ENCODE assay signal across 14 mouse cellular contexts in genomic region chr7:17073513-17073903, GRCm38 (mm10). TPM values are rescaled to one million over a fixed set of nuclear protein-coding genes. Genes with fewer than 3 reads are reported as not detected.
DNase-seq lines count a peak whose midpoint lies in the region; ATAC-seq and TF ChIP-seq lines count a peak whose summit lies in the region.
"Had no signal": no experiment of that assay in that cellular context is flagged by ENCODE, and none has a peak within 500 bp of the region (broad histone marks: within the 10 kb centered on the region; RNA-seq: fewer than 3 reads in every experiment).

No protein-coding gene starts in this region.

- TF ChIP-seq RAD21 in MEL (IDR thresholded peaks at IDR 0.05; ENCODE audit: low read depth, low read length) = no peak

- TF ChIP-seq EP300 in MEL (IDR thresholded peaks at IDR 0.05; ENCODE audit: low read depth in 1 of 2, low read length in 2 of 2) = no peak
- no peak for TF ChIP-seq EP300 in liver, postnatal 0 days (IDR thresholded peaks at IDR 0.05; ENCODE audit: low read depth)

- H3K27ac ChIP-seq in cerebellum, adult 2 months (ENCODE audit: insufficient read depth, low read length) = peak overlapping the region; percentile 89; the same call in 1 of the 2 replicates
- H3K27ac ChIP-seq in hindbrain, postnatal 0 days = no peak overlapping the region
- no peak overlapping the region for H3K27ac ChIP-seq in hindbrain, embryonic 11.5 days (ENCODE audit: low read depth, low read length)
- H3K27ac ChIP-seq in MEL (ENCODE audit: control insufficient read depth, low read depth, low read length) = no peak overlapping the region
- H3K27ac ChIP-seq in liver, postnatal 0 days (ENCODE audit: low read depth) = 0 out of 2 replicates have a peak overlapping the region, but pooled peaks have one; percentile 77
- H3K27ac ChIP-seq: forebrain, embryonic 12.5 days; gastrocnemius, adult 2 months; heart, embryonic 10.5 days had no signal

- H3K4me2 ChIP-seq in hindbrain, postnatal 0 days (ENCODE audit: low read depth, low read length) = no peak overlapping the region
- H3K4me2 ChIP-seq in hindbrain, embryonic 11.5 days (replicated peaks; ENCODE audit: low read depth, low read length) = no peak overlapping the region
- peak overlapping the region; percentile 61; the same call in 1 of the 2 replicates for H3K4me2 ChIP-seq in liver, postnatal 0 days (ENCODE audit: low read depth, low read length)
- H3K4me2 ChIP-seq: forebrain, embryonic 12.5 days had no signal

- no peaks in the 10 kb centered on the region for H3K36me3 ChIP-seq in hindbrain, postnatal 0 days (ENCODE audit: insufficient read depth, low read length)
- no peaks in the 10 kb centered on the region for H3K36me3 ChIP-seq in hindbrain, embryonic 11.5 days (ENCODE audit: control insufficient read depth, insufficient read depth, low read length)
- H3K36me3 ChIP-seq in MEL (ENCODE audit: control insufficient read depth in 1 of 2, insufficient read depth in 2 of 2, low read length in 2 of 2) = peaks cover 0 to 2% of the 10 kb centered on the region in 2 experiments; a peak in 2 of 4 replicates
- H3K36me3 ChIP-seq in liver, postnatal 0 days (replicated peaks; ENCODE audit: insufficient read depth, low read length) = no peaks in the 10 kb centered on the region
- H3K36me3 ChIP-seq: forebrain, embryonic 12.5 days; heart, embryonic 10.5 days; liver, embryonic 13.5 days had no signal

- no peak overlapping the region for H3K4me3 ChIP-seq in cerebellum, adult 2 months (replicated peaks; ENCODE audit: insufficient read depth, low read depth, low read length)
- no peak overlapping the region for H3K4me3 ChIP-seq in hindbrain, postnatal 0 days (ENCODE audit: low read length)
- H3K4me3 ChIP-seq in hindbrain, embryonic 11.5 days (ENCODE audit: low read depth, low read length) = no peak overlapping the region
- no peak overlapping the region for H3K4me3 ChIP-seq in MEL (ENCODE audit: control insufficient read depth in 1 of 2, insufficient read depth in 1 of 2, low read depth in 2 of 2, low read length in 2 of 2)
- H3K4me3 ChIP-seq in liver, postnatal 0 days (ENCODE audit: low read depth, low read length) = no peak overlapping the region
- H3K4me3 ChIP-seq: forebrain, embryonic 12.5 days; gastrocnemius, adult 2 months; heart, embryonic 10.5 days had no signal

- 45% methylated on average over 5 of the region's 5 CpGs for WGBS in cerebellum, adult 2 months
- 57% methylated on average over 5 of the region's 5 CpGs for WGBS in hindbrain, postnatal 0 days
- WGBS in hindbrain, embryonic 11.5 days = 59% methylated on average over 5 of the region's 5 CpGs
- WGBS in liver, postnatal 0 days (ENCODE audit: insufficient replicate concordance) = 51% methylated on average over 5 of the region's 5 CpGs

- no peaks in the 10 kb centered on the region for H3K79me2 ChIP-seq in MEL (ENCODE audit: control insufficient read depth, insufficient read depth, low read length, poor library complexity)

- ATAC-seq in hindbrain, postnatal 0 days = peak; percentile 39; the same call in 1 of the 2 replicates
- ATAC-seq in hindbrain, embryonic 11.5 days (ENCODE audit: low FRiP score) = no peak
- no peak for ATAC-seq in liver, postnatal 0 days

- no peaks in the 10 kb centered on the region for H3K9me3 ChIP-seq in hindbrain, postnatal 0 days (ENCODE audit: low read length)
- no peaks in the 10 kb centered on the region for H3K9me3 ChIP-seq in hindbrain, embryonic 11.5 days (ENCODE audit: control insufficient read depth, low read length)
- no peaks in the 10 kb centered on the region for H3K9me3 ChIP-seq in MEL (replicated peaks; ENCODE audit: insufficient read depth, low read length)
- H3K9me3 ChIP-seq in liver, postnatal 0 days (ENCODE audit: low read length) = no peaks in the 10 kb centered on the region
- H3K9me3 ChIP-seq: heart, embryonic 10.5 days; liver, embryonic 13.5 days had no signal

- no peak for DNase-seq in cerebellum, adult 2 months
- no peak for DNase-seq in cerebellum, adult 11 months
- no peak for DNase-seq in hindbrain, postnatal 0 days (ENCODE audit: low spot score)
- DNase-seq in hindbrain, embryonic 11.5 days (ENCODE audit: low spot score) = no peak
- DNase-seq in MEL (ENCODE audit: low read depth, low spot score) = no peak
- DNase-seq in liver, postnatal 0 days = no peak
- no peak for DNase-seq in gastrocnemius, postnatal 10 days
- no peak for DNase-seq in lung, postnatal 4 days
- DNase-seq: thymus, adult 18-20 months had no signal

- no peak for TF ChIP-seq POLR2A in cerebellum, adult 2 months (IDR thresholded peaks at IDR 0.05; ENCODE audit: borderline replicate concordance, insufficient read depth, low read length)
- TF ChIP-seq POLR2A in MEL (IDR thresholded peaks at IDR 0.05; ENCODE audit: control insufficient read depth in 1 of 2, insufficient read depth in 1 of 2, low read depth in 1 of 2, low read length in 2 of 2, poor library complexity in 1 of 2) = no peak

- no peak for TF ChIP-seq CTCF in cerebellum, adult 2 months (IDR thresholded peaks at IDR 0.05; ENCODE audit: borderline replicate concordance, insufficient read depth, low read depth, low read length)
- no peak for TF ChIP-seq CTCF in hindbrain, postnatal 0 days (IDR thresholded peaks at IDR 0.05; ENCODE audit: low read depth)
- TF ChIP-seq CTCF in MEL (IDR thresholded peaks at IDR 0.05 in 2 of 3, conservative IDR thresholded peaks at IDR 0.05 in 1 of 3; ENCODE audit: control insufficient read depth in 1 of 3, insufficient read depth in 1 of 3, low read depth in 2 of 3, low read length in 3 of 3, poor library complexity in 1 of 3, severe bottlenecking in 1 of 3) = no peak
- no peak for TF ChIP-seq CTCF in liver, postnatal 0 days (IDR thresholded peaks at IDR 0.05; ENCODE audit: low read depth)

- no peak overlapping the region for H3K9ac ChIP-seq in hindbrain, postnatal 0 days (replicated peaks; ENCODE audit: low read length)
- H3K9ac ChIP-seq in hindbrain, embryonic 11.5 days (ENCODE audit: low read depth, low read length) = no peak overlapping the region
- 0 out of 2 replicates have a peak overlapping the region, but pooled peaks have one; percentile 7 for H3K9ac ChIP-seq in MEL (ENCODE audit: control insufficient read depth, low read depth, low read length, poor library complexity, severe bottlenecking)
- no peak overlapping the region for H3K9ac ChIP-seq in liver, postnatal 0 days (replicated peaks)
- H3K9ac ChIP-seq: forebrain, embryonic 12.5 days had no signal

- peaks cover 15% of the 10 kb centered on the region for H3K4me1 ChIP-seq in cerebellum, adult 2 months (ENCODE audit: control insufficient read depth, insufficient read depth, low read length)
- H3K4me1 ChIP-seq in hindbrain, postnatal 0 days (ENCODE audit: insufficient read depth, low read length) = no peaks in the 10 kb centered on the region
- no peaks in the 10 kb centered on the region for H3K4me1 ChIP-seq in hindbrain, embryonic 11.5 days (replicated peaks; ENCODE audit: control insufficient read depth, insufficient read depth, low read length)
- peaks cover 2 to 5% of the 10 kb centered on the region in 2 experiments; a peak in 2 of 4 replicates for H3K4me1 ChIP-seq in MEL (ENCODE audit: control insufficient read depth in 1 of 2, insufficient read depth in 2 of 2, low read length in 2 of 2)
- H3K4me1 ChIP-seq in liver, postnatal 0 days (ENCODE audit: insufficient read depth) = peaks cover 2% of the 10 kb centered on the region; the same call in 1 of the 2 replicates
- H3K4me1 ChIP-seq: forebrain, embryonic 12.5 days; heart, embryonic 10.5 days had no signal

- no peaks in the 10 kb centered on the region for H3K27me3 ChIP-seq in cerebellum, adult 2 months (ENCODE audit: control insufficient read depth, insufficient read depth, low read length)
- no peaks in the 10 kb centered on the region for H3K27me3 ChIP-seq in hindbrain, postnatal 0 days (ENCODE audit: insufficient read depth, low read length)
- H3K27me3 ChIP-seq in hindbrain, embryonic 11.5 days (ENCODE audit: control insufficient read depth, insufficient read depth, low read length) = no peaks in the 10 kb centered on the region
- H3K27me3 ChIP-seq in MEL (ENCODE audit: control insufficient read depth in 1 of 2, insufficient read depth in 2 of 2, low read length in 2 of 2) = no peaks in the 10 kb centered on the region
- H3K27me3 ChIP-seq in liver, postnatal 0 days (ENCODE audit: insufficient read depth, low read length) = no peaks in the 10 kb centered on the region
- H3K27me3 ChIP-seq: forebrain, embryonic 12.5 days; liver, embryonic 13.5 days had no signal

RNA-seq across cellular contexts. Expression of gene Psg16, which starts 0.3 kb away (rescaled TPM):
- 20.8 and 22.0 TPM in 2 replicates for polyA plus RNA-seq in cerebellum, adult 2 months (2012; rRNA removed)
- 3.4 and 4.4 TPM in 2 replicates for total RNA-seq in hindbrain, postnatal 0 days (2014; rRNA removed)
- 5.8 and 6.6 TPM in 2 replicates for polyA plus RNA-seq in hindbrain, postnatal 0 days (2015; fragmentation: Nextera tagmentation; extraction: Ambion mirVana)
- polyA plus RNA-seq in hindbrain, embryonic 11.5 days (2014; fragmentation: Nextera tagmentation; extraction: Ambion mirVana) = 0.05 and 0.10 TPM in 2 replicates
- 0.23 and 0.36 TPM in 2 replicates for total RNA-seq in MEL (2012; rRNA removed)
- under 1 TPM in 1 of 2 experiments, not detected in 1; 0.67 TPM for polyA plus RNA-seq in MEL (2012; ENCODE audit: insufficient read depth in 1 of 2, insufficient read length in 2 of 2, low read depth in 1 of 2, low replicate concordance in 2 of 2, missing spikeins in 1 of 2)
- polyA plus RNA-seq in liver, postnatal 0 days (2015; fragmentation: Nextera tagmentation; extraction: Ambion mirVana) = 0.54 and 0.69 TPM in 2 replicates
- under 1 TPM; 0.05 to 0.14 TPM for total RNA-seq in gastrocnemius, postnatal 10 days (2021)

RNA-seq across cellular contexts. Expression of gene Hif3a, which starts 11.3 kb away (rescaled TPM):
- polyA plus RNA-seq in cerebellum, adult 2 months (2012; rRNA removed) = 2.1 and 4.2 TPM in 2 replicates
- 5.7 and 22.1 TPM in 2 replicates for total RNA-seq in hindbrain, postnatal 0 days (2014; rRNA removed)
- 2.5 and 3.4 TPM in 2 replicates for polyA plus RNA-seq in hindbrain, postnatal 0 days (2015; fragmentation: Nextera tagmentation; extraction: Ambion mirVana)
- 4.8 and 4.9 TPM in 2 replicates for polyA plus RNA-seq in hindbrain, embryonic 11.5 days (2014; fragmentation: Nextera tagmentation; extraction: Ambion mirVana)
- total RNA-seq in MEL (2012; rRNA removed) = 8.0 and 9.6 TPM in 2 replicates
- polyA plus RNA-seq in MEL (2012; ENCODE audit: insufficient read depth in 1 of 2, insufficient read length in 2 of 2, low read depth in 1 of 2, low replicate concordance in 2 of 2, missing spikeins in 1 of 2) = 10 to 100 TPM in 1 of 2 experiments, not detected in 1; 37.9 TPM
- 2.6 and 3.9 TPM in 2 replicates for polyA plus RNA-seq in liver, postnatal 0 days (2015; fragmentation: Nextera tagmentation; extraction: Ambion mirVana)
- 1 to 10 TPM; 1.9 to 3.1 TPM for total RNA-seq in gastrocnemius, postnatal 10 days (2021)
- total RNA-seq: neutrophil, adult 5-6 weeks had no signal

RNA-seq across cellular contexts. Expression of gene Ppp5c, which starts 45.8 kb away (rescaled TPM):
- polyA plus RNA-seq in cerebellum, adult 2 months (2012; rRNA removed) = 306 and 336 TPM in 2 replicates
- 68.9 and 86.0 TPM in 2 replicates for total RNA-seq in hindbrain, postnatal 0 days (2014; rRNA removed)
- 140 and 143 TPM in 2 replicates for polyA plus RNA-seq in hindbrain, postnatal 0 days (2015; fragmentation: Nextera tagmentation; extraction: Ambion mirVana)
- 96.9 and 97.3 TPM in 2 replicates for polyA plus RNA-seq in hindbrain, embryonic 11.5 days (2014; fragmentation: Nextera tagmentation; extraction: Ambion mirVana)
- 94.2 and 101 TPM in 2 replicates for total RNA-seq in MEL (2012; rRNA removed)
- polyA plus RNA-seq in MEL (2012; ENCODE audit: insufficient read depth in 1 of 2, insufficient read length in 2 of 2, low read depth in 1 of 2, low replicate concordance in 2 of 2, missing spikeins in 1 of 2) = 100 to 1,000 TPM; 178 to 249 TPM
- 26.9 and 32.1 TPM in 2 replicates for polyA plus RNA-seq in liver, postnatal 0 days (2015; fragmentation: Nextera tagmentation; extraction: Ambion mirVana)
- total RNA-seq in gastrocnemius, postnatal 10 days (2021) = 10 to 100 TPM; 54.1 to 69.8 TPM

Comparison
In these comparisons a context has a peak if more than half of its experiments do, and no peak if none do; other contexts are left out.
1. H3K27ac ChIP-seq: peak in cerebellum, adult 2 months (single experiment) and liver, postnatal 0 days (single experiment); none in hindbrain, postnatal 0 days (single experiment), hindbrain, embryonic 11.5 days (single experiment) and MEL (single experiment).